Mouse (Mus musculus): ENCODE results near the gene Nipsnap3a. TPM values are rescaled to one million over a fixed set of nuclear protein-coding genes. Genes with fewer than 3 reads are reported as not detected.

Gene Nipsnap3a
- total RNA-seq, 2 experiments from 2014 or later, result not detected

DNA sequence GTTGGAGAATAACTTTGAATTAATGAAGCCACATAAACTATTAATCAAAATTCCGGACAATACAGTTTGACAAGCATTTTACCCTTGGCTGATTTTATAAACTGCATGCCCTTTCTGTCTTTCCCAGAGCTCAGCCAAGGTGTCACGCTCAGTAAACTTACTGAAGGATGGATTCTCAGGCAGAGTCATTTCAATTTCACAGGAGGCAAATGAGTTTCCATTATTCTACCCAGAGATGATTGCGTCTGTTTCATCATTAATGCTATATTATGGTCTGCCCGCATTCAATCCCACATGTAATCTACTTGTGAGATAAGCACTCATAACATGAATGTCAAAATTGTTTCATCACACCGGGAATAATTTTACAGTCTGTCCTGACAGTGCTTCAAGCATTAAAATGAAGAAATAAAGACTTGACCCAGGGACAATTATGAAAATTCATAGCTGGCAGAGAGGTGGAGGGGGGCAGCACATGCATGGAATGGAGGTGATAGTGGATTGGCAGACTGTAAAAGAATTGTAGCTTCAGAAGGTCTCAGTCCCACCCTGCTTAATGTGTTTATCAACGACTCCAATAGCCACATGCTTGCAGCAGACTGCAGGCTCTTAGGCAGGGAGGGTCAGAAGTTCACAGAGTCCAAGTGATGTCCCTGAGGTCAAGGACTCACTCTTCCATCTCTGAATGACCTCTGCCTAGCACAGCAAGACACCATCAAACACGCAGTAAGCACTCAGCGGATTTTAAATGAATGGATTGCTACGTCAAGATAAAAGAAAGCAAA, 57.4 kb downstream of the Nipsnap3a start:
- DNase-seq (ENCODE audit: low spot score in 2 of 2), result no peak

Other genes with a start within 250 kb of the Nipsnap3a start
- gene Olfr275, start 174.7 kb upstream of the Nipsnap3a start, total RNA-seq (2021), result not detected
- not detected for gene Olfr273, start 130.0 kb upstream of the Nipsnap3a start, total RNA-seq (2021)
- not detected for gene Olfr272, start 70.1 kb upstream of the Nipsnap3a start, total RNA-seq (2021)
- gene Olfr270, start 24.7 kb upstream of the Nipsnap3a start, total RNA-seq (2021), result not detected
- 10 to 100 TPM; 43.3 to 45.0 TPM for gene Nipsnap3b, start 22.6 kb downstream of the Nipsnap3a start, total RNA-seq (2021)
- 100 to 1,000 TPM; 117 to 127 TPM for gene Abca1, start 170.6 kb downstream of the Nipsnap3a start, total RNA-seq (2021)